Mouse (Mus musculus) megakaryocyte progenitor cell, adult 5-6 weeks (primary cell): Measurements from ENCODE around the gene Ilk. TPM values are rescaled to one million over a fixed set of nuclear protein-coding genes. Genes with fewer than 3 reads are reported as not detected.
"Not testable (repeated sequence)": the region's sequence is repeated elsewhere in the genome, so short reads cannot be mapped to it uniquely, and the experiment has no call there.

Experiments used
- ATAC-seq: replicated peaks from 2 replicates; pipeline ENCODE4 v1.8.0; 2016; ENCODE audit warnings: mild to moderate bottlenecking, moderate TSS enrichment, inconsistent platforms; ENCODE audit not compliant: poor library complexity
- total RNA-seq, 2 experiments: library from RNA; stranded (forward) in 1 of 2; stranded (reverse) in 1 of 2; fragments of 157-497, 149-512 nt in 1 of 2; fragments of 200-1000 nt in 1 of 2; gene quantifications; 2 replicates each; pipeline versions ENCODE4 v1.2.3 to v1.2.4; 2015 to 2017

Ilk gene
- total RNA-seq (2015) = 149 and 157 TPM in 2 replicates
- 105 and 110 TPM in 2 replicates for total RNA-seq (2017)

- ATAC-seq = peak; percentile 80
Observed at GRCm38 (mm10) chr7:105736264-105736901, at the start of gene Ilk. TSS of gene Ilk (plus strand) at chr7:105736592.

- ATAC-seq = peak; percentile 98
Observed at GRCm38 (mm10) chr7:105690875-105691274, 45.5 kb upstream of the Ilk start.

GRCm38 (mm10) chr7:105703184-105703583 lies 33.2 kb upstream of the Ilk start:
- ATAC-seq = no peak

GRCm38 (mm10) chr7:105703816-105704215 lies 32.6 kb upstream of the Ilk start:
- no peak for ATAC-seq

- peak; percentile 97 for ATAC-seq
Observed at GRCm38 (mm10) chr7:105708733-105709132, 27.7 kb upstream of the Ilk start.

- ATAC-seq = peak; percentile 61; the same call in 1 of the 2 replicates
Observed at GRCm38 (mm10) chr7:105715366-105715765, 21.0 kb upstream of the Ilk start.

GRCm38 (mm10) chr7:105721916-105722315 lies 14.5 kb upstream of the Ilk start:
- ATAC-seq = no peak

- peak; percentile 96 for ATAC-seq
Observed at GRCm38 (mm10) chr7:105726144-105726979, 10.0 kb upstream of the Ilk start.

GRCm38 (mm10) chr7:105726980-105727325 lies 9.4 kb upstream of the Ilk start:
- no peak for ATAC-seq

- no peak for ATAC-seq
Observed at GRCm38 (mm10) chr7:105728701-105729428, 7.5 kb upstream of the Ilk start.

- ATAC-seq = no peak
Observed at GRCm38 (mm10) chr7:105733836-105734235, 2.6 kb upstream of the Ilk start.

GRCm38 (mm10) chr7:105734826-105735225 lies 1.6 kb upstream of the Ilk start:
- no peak for ATAC-seq

GRCm38 (mm10) chr7:105735464-105735863 lies 928 bp upstream of the Ilk start:
- ATAC-seq = not testable (repeated sequence)

- ATAC-seq = peak; percentile 8
Observed at GRCm38 (mm10) chr7:105736911-105737521, 624 bp downstream of the Ilk start, which contains the start of gene Rrp8. TSS of gene Rrp8 (minus strand) at chr7:105737385.

- no peak for ATAC-seq
Observed at GRCm38 (mm10) chr7:105737648-105738047, 1.3 kb downstream of the Ilk start.

GRCm38 (mm10) chr7:105738286-105738685 lies 1.9 kb downstream of the Ilk start:
- no peak for ATAC-seq

GRCm38 (mm10) chr7:105738948-105739347 lies 2.6 kb downstream of the Ilk start:
- ATAC-seq = peak; percentile 59

GRCm38 (mm10) chr7:105740089-105740795 lies 3.9 kb downstream of the Ilk start:
- ATAC-seq = no peak

- no peak for ATAC-seq
Observed at GRCm38 (mm10) chr7:105740851-105741250, 4.5 kb downstream of the Ilk start.

- ATAC-seq = no peak
Observed at GRCm38 (mm10) chr7:105741978-105742377, 5.6 kb downstream of the Ilk start.
